Mouse (Mus musculus) regulatory T cell (primary cell): ENCODE results near the gene Sorl1.

ENCODE experiments used
- in situ Hi-C: fragments of 300-600 bp; cut with MboI, MseI; formaldehyde crosslinking; loops from one replicate; pipeline ENCODE4 v1.15.1; 2025; ENCODE audit warnings: high pct_unique_total_duplicates

Sorl1 gene

DNA sequence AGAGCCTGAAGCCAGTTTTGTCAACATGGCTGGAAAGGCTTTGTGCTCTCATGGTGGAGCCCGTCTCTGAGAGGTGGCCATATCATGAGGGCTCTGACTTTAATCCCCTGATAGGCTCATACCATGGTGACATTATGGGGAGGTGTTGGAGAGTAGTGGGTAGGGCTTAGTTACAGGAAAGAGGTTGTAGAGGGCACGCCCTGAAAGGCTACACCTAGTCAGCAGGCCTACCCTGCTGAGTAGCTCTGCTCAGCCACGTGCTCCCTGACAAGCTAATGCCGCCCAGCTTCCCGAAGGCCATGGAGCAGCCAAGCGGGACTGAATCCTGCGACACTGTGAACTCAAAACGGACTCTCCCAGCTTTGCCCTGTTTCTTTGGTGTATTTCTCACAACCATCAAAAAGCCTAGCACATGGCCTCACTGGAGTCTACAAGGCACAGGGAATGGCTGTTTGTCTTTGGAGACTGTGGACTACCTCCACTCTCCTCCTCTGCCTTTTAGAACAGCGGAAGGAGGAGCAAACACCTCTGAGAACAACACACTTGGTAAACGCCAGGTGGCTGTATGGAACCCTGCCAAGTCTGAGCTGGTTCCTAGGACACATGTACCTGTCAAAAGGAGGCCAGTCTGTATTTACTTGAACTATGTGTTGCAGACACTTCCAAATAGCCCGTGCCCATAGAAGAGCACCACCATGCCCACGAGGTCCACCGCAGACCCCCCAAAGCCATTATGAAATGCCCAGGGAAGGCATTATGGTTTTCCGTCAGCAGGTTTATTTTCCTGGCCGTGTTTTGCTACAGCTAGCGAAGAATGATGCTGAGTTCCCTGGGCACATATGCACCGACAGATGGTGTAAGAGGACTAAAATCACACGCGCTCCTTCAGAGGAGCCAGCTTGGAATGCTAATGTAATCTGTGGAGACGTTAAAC, 69.5 kb downstream of the Sorl1 start:
- in situ Hi-C loops: loop anchor here (5.0 kb wide), 1 partner anchor 98 kb away; no protein-coding TSS in a partner anchor

- in situ Hi-C loops: no loop called here
Observed at GRCm38 (mm10) chr9:42053591-42054190, 70.4 kb downstream of the Sorl1 start.

- in situ Hi-C loops: no loop called here
Observed at GRCm38 (mm10) chr9:42052713-42053356, 71.3 kb downstream of the Sorl1 start.

DNA sequence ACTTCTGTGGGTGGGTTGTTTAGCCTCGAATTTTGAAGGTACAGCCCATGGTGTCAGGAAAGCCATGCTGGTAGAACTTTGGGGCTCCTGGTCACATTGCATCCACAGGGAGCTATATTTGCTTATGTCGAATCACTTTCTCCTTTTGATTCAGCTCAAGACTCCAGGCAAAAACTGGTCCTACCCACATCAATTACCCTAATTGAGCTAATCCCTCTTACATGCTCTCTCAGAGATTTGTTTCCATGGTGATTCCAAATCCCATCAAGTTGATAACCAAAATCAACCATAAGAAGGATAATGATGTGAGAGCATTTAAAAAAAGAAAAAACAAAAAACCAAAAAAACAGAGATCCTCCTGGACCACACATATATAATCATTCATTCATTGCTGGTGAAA, 75.6 kb downstream of the Sorl1 start:
- in situ Hi-C loops: no loop called here

DNA sequence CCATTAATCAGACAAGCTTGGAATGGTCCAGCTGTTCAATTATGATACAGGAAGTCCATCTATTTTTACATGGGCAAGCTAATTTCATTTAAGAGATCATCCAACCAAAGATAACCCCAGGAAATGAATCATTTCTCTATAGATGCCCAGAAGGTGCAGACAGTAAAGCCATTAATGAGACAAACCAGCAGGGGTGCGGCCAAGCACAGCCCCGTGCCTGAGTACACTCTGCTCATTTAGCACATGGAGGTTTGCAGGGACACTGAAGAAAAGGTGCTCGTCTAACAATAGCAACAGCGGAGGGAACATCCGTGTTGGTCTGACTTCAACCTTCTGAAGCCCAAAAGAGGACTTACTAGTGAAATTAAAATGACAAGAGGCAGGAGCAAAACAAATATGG, 76.3 kb downstream of the Sorl1 start:
- in situ Hi-C loops: no loop called here

DNA sequence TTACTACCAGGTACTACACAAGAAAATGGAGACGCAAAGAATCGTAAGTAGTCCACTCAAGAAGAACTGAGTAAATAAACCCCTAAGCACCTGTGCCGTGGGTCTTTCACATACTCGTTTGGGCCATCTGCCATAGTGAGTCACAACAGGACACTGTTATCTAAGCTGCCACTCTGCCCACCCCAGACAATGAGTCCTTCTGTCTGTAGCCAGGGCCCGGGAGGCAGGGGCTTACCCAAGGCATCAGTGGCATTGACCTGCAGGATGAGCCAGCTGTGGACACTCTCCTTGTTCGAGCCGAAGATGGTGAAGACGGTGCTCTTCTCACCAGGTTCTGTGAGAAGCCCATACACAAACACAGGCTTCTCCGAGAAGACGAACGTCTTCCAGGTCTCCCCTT, 77.8 kb downstream of the Sorl1 start:
- in situ Hi-C loops: no loop called here

- in situ Hi-C loops: no loop called here
Observed at GRCm38 (mm10) chr9:42044651-42045050, 79.4 kb downstream of the Sorl1 start.

DNA sequence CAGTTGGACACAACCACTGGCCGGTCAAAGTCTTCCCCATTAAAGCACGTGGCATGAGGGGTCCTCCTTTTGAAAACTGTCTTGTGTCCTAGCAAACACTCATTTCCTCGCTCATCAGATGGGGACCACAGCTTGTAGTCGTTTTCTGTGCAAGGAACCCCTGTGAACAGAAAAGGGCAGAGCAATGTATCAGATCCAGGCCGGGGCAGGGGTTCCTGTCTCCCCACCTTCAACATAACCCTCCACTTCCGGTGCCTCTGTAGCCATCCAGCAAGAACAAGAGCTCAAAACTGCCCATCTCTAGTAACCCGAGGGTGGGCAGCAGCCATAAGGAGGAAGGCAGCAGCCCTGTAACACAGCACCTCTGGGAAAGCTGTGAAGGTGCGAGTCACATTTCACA, 80.2 kb downstream of the Sorl1 start:
- in situ Hi-C loops: no loop called here

- in situ Hi-C loops: no loop called here
Observed at GRCm38 (mm10) chr9:42039000-42039992, 84.8 kb downstream of the Sorl1 start.

GRCm38 (mm10) chr9:42036885-42037284, 87.2 kb downstream of the Sorl1 start:
- in situ Hi-C loops: no loop called here

- in situ Hi-C loops: no loop called here
Observed at GRCm38 (mm10) chr9:42035995-42036394, 88.1 kb downstream of the Sorl1 start.

GRCm38 (mm10) chr9:42035213-42035765, 88.8 kb downstream of the Sorl1 start:
- in situ Hi-C loops: no loop called here

- in situ Hi-C loops: loop anchor here (5.0 kb wide), 1 partner anchor 73 kb away; no protein-coding TSS in a partner anchor
Observed at GRCm38 (mm10) chr9:42034116-42034520, 90.0 kb downstream of the Sorl1 start.

GRCm38 (mm10) chr9:42033291-42034115, 90.6 kb downstream of the Sorl1 start:
- in situ Hi-C loops: loop anchor here (5.0 kb wide), 1 partner anchor 74 kb away; no protein-coding TSS in a partner anchor

DNA sequence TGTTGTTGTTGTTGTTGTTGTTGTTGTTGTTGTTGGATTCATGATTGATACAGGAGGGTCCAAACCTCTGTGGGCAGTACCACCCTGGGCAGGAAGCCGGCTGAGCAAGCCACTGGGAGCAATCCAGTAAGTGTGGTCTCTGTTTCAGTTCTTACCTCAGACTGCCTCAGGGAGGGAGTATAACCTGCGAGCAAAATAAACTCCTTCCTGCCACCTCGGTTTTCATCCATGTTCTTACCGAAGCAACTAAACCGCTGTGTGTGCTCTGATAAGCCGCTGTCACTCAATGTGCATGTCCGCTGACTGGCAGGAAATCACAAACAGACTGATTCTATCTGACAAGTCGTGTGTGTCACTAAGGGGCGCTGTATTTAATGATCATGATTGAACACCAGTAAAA, 91.7 kb downstream of the Sorl1 start:
- in situ Hi-C loops: loop anchor here (5.0 kb wide), 1 partner anchor 75 kb away; no protein-coding TSS in a partner anchor

GRCm38 (mm10) chr9:42028807-42029206, 95.3 kb downstream of the Sorl1 start:
- in situ Hi-C loops: no loop called here

- in situ Hi-C loops: no loop called here
Observed at GRCm38 (mm10) chr9:42024257-42024656, 99.8 kb downstream of the Sorl1 start.

DNA sequence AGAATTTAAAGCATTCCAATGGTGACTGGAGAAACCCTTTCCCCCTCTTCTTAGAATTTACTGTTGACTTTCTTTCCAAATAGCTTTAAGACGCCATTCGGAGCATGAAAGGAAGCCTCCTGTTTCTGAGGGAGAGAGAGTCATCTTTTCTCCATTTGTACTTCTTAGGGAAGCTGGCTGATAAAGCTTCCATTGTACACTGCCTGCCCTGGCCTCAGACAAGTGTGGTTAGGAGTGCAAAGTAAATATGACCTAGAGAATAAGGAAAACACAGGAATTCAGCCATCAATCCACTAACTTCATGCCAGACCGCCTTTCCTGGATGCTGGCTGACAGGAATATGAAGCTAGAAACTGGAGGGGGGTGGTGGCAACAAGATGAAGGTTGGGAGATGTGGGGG, 100.7 kb downstream of the Sorl1 start:
- in situ Hi-C loops: no loop called here

GRCm38 (mm10) chr9:42022318-42022717, 101.8 kb downstream of the Sorl1 start:
- in situ Hi-C loops: no loop called here
